Mouse (Mus musculus) intestine, postnatal 0 days (tissue): ENCODE data around the gene Gnai3. TPM values are rescaled to one million over a fixed set of nuclear protein-coding genes. Genes with fewer than 3 reads are reported as not detected.
A peak's percentile ranks its signal among the peaks of the same experiment; 100 is the strongest.

Experiments used
- ATAC-seq: fragments of 200-750 bp; cut with Nextera tagmentation; 2 replicates; pipeline ENCODE4 v1.8.0; 2017; ENCODE audit warnings: mild to moderate bottlenecking, moderate TSS enrichment, moderate library complexity
- H3K27ac ChIP-seq: fragments of 300-500 bp; sonication (generic); 2 replicates; pipeline ENCODE4 v1.5.1; 2014; ENCODE audit warnings: mild to moderate bottlenecking, low read depth, low read length, moderate library complexity
- H3K27me3 ChIP-seq: fragments of 300-500 bp; sonication (generic); replicated peaks from 2 replicates; pipeline ENCODE4 v1.6.1; 2014; ENCODE audit warnings: low read length, mixed read lengths; ENCODE audit not compliant: control insufficient read depth, insufficient read depth
- H3K36me3 ChIP-seq: fragments of 300-500 bp; sonication (generic); 2 replicates; pipeline ENCODE4 v1.6.1; 2014; ENCODE audit warnings: mild to moderate bottlenecking, moderate library complexity; ENCODE audit not compliant: control insufficient read depth, insufficient read depth
- H3K4me1 ChIP-seq: fragments of 300-500 bp; sonication (generic); replicated peaks from 2 replicates; pipeline ENCODE4 v1.6.1; 2014; ENCODE audit warnings: antibody characterized with exemption, low read length, mixed read lengths; ENCODE audit not compliant: control insufficient read depth, insufficient read depth
- H3K4me2 ChIP-seq: fragments of 300-500 bp; sonication (generic); replicated peaks from 2 replicates; pipeline ENCODE4 v1.6.1; 2014; ENCODE audit warnings: low read depth, mild to moderate bottlenecking, moderate library complexity
- H3K4me3 ChIP-seq: fragments of 300-500 bp; sonication (generic); 2 replicates; pipeline ENCODE4 v1.5.1; 2014; ENCODE audit warnings: low read depth, low read length
- H3K9ac ChIP-seq: fragments of 300-500 bp; sonication (generic); 2 replicates; pipeline ENCODE4 v1.6.1; 2014; ENCODE audit warnings: mild to moderate bottlenecking, low read depth, low read length
- H3K9me3 ChIP-seq: fragments of 300-500 bp; sonication (generic); 2 replicates; pipeline ENCODE4 v1.6.1; 2016; ENCODE audit warnings: mixed run types; ENCODE audit not compliant: control insufficient read depth
- CTCF ChIP-seq: sonication (generic); IDR thresholded peaks from 2 replicates; pipeline ENCODE4 v1.5.1; 2016; ENCODE audit warnings: low read depth, mild to moderate bottlenecking, control low read depth, antibody characterized with exemption, moderate library complexity
- WGBS: fragments of 180-500 bp; shearing (Covaris S2); extraction: QIAGEN DNeasy Blood & Tissue Kit; methylation state at CpG from one replicate; pipeline ENCODE4 v1.1.7; 2014; 5-methylcytosine and 5-hydroxymethylcytosine counted together
- polyA plus RNA-seq: library from polyadenylated mRNA; unstranded; fragments of >200 nt; fragmentation: Nextera tagmentation; extraction: Ambion mirVana; gene quantifications from 2 replicates; pipeline ENCODE4 v1.2.1, GENCODE M21; 2015

Gnai3 gene
- polyA plus RNA-seq, 1 experiment from 2014 or later: 101 TPM

DNA sequence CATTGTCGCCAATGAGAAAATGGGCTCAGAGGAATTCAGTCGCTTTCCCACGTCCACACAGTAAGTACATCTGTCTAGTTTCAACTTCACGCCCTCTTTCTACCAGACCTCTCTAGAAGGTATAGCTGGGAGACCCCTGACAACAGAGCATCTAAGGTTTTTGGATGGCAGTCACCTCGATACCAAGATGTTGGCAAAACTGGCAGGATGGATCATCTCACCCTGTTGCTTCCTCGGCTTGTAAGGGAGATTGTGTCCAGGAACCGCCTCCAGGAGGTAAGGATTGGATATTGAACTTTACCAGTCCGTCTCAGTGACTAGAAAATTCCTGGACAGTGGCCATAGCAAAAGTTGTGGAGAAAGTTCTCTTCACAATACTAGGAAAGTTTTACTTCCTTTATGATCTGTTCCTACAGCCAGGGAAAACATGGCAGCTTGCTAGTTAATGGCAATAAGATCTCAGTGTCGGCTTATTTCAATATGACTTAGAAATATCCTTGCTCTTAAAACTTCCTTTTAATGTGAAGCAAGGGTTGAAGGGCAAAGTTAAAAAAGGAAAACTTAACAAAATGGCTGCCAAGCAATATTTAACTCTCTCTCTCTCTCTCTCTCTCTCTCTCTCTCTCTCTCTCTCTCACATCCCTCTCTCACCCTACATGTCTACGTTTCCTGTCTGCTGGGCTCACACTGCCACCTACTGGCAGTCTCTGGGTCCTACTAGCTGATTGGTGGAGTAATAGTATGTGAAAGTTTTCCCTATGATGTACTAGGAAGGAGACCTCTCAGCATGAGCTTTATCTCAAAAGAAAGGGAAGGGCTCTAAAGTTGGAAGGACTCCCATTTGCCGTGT is 1.7 kb upstream of the Gnai3 start:
- Histone ChIP-seq H3K9ac (no peak overlapping the region), H3K4me2 (0 out of 2 replicates have a peak overlapping the region, but pooled peaks have one; percentile 7), H3K36me3 (no peaks in the 10 kb centered on the region), H3K9me3 (no peaks in the 10 kb centered on the region), H3K4me3 (no peak overlapping the region), H3K27me3 (no peaks in the 10 kb centered on the region), H3K27ac (peak overlapping the region; percentile 9; the same call in 1 of the 2 replicates), H3K4me1 (no peaks in the 10 kb centered on the region)
- WGBS: 60% methylated on average over 11 of the region's 11 CpGs
- peak; percentile 68 for ATAC-seq
- TF ChIP-seq CTCF: peak; percentile 98

DNA sequence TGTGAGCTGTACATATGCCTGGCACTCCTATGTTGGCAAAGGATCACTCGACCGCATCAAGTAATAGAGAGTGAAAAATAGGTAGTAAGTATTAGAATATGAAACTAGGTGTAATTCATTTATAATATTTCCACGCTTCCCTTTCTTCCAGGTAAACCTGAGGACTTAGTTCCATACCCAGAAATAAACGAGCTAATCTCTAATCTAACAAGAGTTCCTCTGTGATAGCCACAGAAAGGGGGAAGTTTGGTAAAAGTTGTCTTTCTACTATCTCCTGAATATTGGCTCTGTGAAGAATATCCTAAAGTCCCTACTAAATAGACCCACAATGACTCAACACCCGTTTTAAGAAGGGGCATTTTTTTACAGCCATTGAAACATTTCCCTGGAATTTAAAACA is 725 bp upstream of the Gnai3 start:
- Histone ChIP-seq H3K4me1 (no peaks in the 10 kb centered on the region), H3K27me3 (no peaks in the 10 kb centered on the region), H3K9me3 (no peaks in the 10 kb centered on the region), H3K4me3 (peak overlapping the region; percentile 99), H3K36me3 (no peaks in the 10 kb centered on the region), H3K27ac (no peak overlapping the region), H3K9ac (no peak overlapping the region), H3K4me2 (peak overlapping the region; percentile 69)
- ATAC-seq: no peak
- WGBS: 44% methylated on average over 5 of the region's 5 CpGs
- TF ChIP-seq CTCF: no peak

DNA sequence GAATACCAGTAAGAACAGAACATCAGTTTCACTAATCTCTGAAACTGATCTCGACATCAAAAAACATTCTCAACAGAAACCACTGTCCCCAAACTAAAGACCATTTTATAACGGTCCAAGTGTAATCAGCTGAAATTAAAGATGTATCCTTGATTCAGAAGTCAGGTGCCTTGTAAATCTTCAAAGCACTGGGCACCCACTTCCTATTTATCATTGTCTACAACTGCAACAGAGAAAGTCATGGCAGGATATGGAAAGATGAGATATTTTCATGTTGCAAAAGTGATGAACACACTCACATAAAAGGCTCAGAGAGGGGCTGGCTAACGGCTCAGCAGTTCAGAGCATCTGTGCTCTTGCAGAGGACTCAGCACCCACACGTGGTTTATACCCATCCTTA is 5.2 kb downstream of the Gnai3 start:
- Histone ChIP-seq H3K9ac (no peak overlapping the region), H3K4me2 (no peak overlapping the region), H3K36me3 (no peaks in the 10 kb centered on the region; the same call in 1 of the 2 replicates), H3K27ac (no peak overlapping the region), H3K9me3 (no peaks in the 10 kb centered on the region), H3K27me3 (no peaks in the 10 kb centered on the region), H3K4me1 (no peaks in the 10 kb centered on the region; the same call in none of the 2 replicates), H3K4me3 (no peak overlapping the region)
- no peak for ATAC-seq
- WGBS: 78% methylated on average over 4 of the region's 4 CpGs
- TF ChIP-seq CTCF: no peak

DNA sequence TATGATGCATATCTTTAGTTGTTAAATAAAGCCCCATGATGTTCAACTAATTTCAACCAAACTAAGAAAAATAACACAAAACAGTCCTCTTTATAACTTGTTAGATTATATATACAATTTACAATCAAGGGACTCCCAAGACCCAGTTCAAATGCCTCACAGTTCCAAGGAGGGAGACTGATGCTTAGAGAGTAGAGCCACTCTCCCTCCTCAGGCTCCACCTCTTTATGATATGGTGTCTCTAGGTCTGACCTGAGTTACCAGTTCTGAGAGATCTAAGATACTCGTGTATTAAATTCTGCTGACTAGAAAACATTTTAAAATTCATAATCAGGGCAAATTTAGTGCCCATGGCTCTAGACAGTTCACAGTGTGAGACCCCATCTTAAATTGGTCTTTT is 6.8 kb downstream of the Gnai3 start:
- no peak for ATAC-seq
- Histone ChIP-seq H3K4me3 (no peak overlapping the region), H3K9ac (no peak overlapping the region), H3K27ac (no peak overlapping the region), H3K27me3 (no peaks in the 10 kb centered on the region), H3K4me2 (no peak overlapping the region), H3K9me3 (no peaks in the 10 kb centered on the region), H3K36me3 (no peaks in the 10 kb centered on the region; the same call in 1 of the 2 replicates), H3K4me1 (no peaks in the 10 kb centered on the region; the same call in none of the 2 replicates)
- 37% methylated on average over 1 of the region's 1 CpGs for WGBS
- TF ChIP-seq CTCF: no peak

DNA sequence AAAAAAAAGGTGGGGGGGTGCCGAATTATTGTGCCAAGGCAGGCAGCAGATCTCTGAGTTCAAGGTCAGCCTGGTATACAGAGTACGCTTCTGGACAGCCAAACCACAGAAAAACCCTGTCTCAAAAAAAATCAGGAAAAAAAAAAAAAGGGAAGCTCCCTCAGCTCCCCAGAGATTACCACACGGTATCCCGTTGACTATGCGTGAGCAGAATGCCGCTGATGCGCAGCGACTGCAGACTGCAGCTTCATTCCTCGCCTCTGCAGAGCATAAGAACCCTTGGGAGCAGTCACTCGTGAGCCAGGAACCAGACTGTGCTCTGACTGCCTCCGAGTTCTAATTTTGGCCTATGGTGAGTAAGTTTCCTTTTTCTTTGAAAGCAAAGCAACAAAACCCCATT is 11.2 kb downstream of the Gnai3 start:
- no peak for TF ChIP-seq CTCF
- Histone ChIP-seq H3K4me3 (no peak overlapping the region), H3K36me3 (no peaks in the 10 kb centered on the region; the same call in 1 of the 2 replicates), H3K4me2 (no peak overlapping the region), H3K4me1 (peaks cover 9% of the 10 kb centered on the region), H3K27ac (no peak overlapping the region), H3K9ac (no peak overlapping the region), H3K9me3 (no peaks in the 10 kb centered on the region), H3K27me3 (no peaks in the 10 kb centered on the region)
- 81% methylated on average over 11 of the region's 11 CpGs for WGBS
- ATAC-seq: no peak

DNA sequence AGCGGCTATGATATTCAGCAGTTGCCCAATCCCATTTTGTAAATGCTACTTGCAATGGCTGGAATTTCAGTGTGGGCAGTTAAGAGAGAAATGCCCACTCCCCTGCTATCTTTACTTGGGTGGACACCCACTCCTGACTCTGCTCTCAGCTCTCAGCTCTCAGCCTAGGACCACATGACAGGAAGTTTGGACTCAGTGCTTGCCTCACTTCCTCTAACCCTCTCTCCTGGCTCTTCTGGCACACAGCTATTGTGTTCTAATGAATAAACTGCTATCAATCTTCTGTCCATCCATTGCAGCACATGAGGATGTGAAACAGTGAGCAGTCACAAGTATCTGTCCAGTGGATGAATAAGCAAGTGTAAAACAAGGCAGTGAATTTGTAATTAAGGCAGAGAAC is 13.5 kb downstream of the Gnai3 start:
- Histone ChIP-seq H3K36me3 (no peaks in the 10 kb centered on the region), H3K27ac (peak overlapping the region; percentile 77), H3K4me3 (no peak overlapping the region), H3K27me3 (no peaks in the 10 kb centered on the region), H3K4me1 (peaks cover 15% of the 10 kb centered on the region), H3K9me3 (no peaks in the 10 kb centered on the region), H3K9ac (no peak overlapping the region), H3K4me2 (no peak overlapping the region)
- TF ChIP-seq CTCF: no peak
- WGBS: 61% methylated on average over 1 of the region's 1 CpGs
- ATAC-seq: no peak
